Mouse (Mus musculus) forebrain, embryonic 12.5 days (tissue): ENCODE measurements at regions not wholly inside any gene's neighbourhood (a gene's known extent, or its start where the extent isn't known, plus 50 kb on each side); places are given as distances from the start of the nearest gene placed in this dataset.

Experiments used
- ATAC-seq: fragments of 200-750 bp; cut with Nextera tagmentation; 2 replicates; pipeline ENCODE4 v1.8.0; 2017; ENCODE audit warnings: moderate TSS enrichment; ENCODE audit not compliant: low FRiP score
- H3K27ac ChIP-seq: fragments of 300-500 bp; sonication (generic); 2 replicates; pipeline ENCODE4 v1.5.1; 2016; ENCODE audit warnings: mild to moderate bottlenecking
- H3K27me3 ChIP-seq: fragments of 300-500 bp; sonication (generic); 2 replicates; pipeline ENCODE4 v1.6.1; 2016; ENCODE audit warnings: mild to moderate bottlenecking
- H3K36me3 ChIP-seq: fragments of 300-500 bp; sonication (generic); replicated peaks from 2 replicates; pipeline ENCODE4 v1.6.1; 2016; ENCODE audit warnings: mild to moderate bottlenecking
- H3K4me1 ChIP-seq: fragments of 300-500 bp; sonication (generic); 2 replicates; pipeline ENCODE4 v1.6.1; 2016
- H3K4me2 ChIP-seq: fragments of 300-500 bp; sonication (generic); 2 replicates; pipeline ENCODE4 v1.6.1; 2016; ENCODE audit warnings: mild to moderate bottlenecking, moderate library complexity
- H3K4me3 ChIP-seq: fragments of 300-500 bp; sonication (generic); replicated peaks from 2 replicates; pipeline ENCODE4 v1.5.1; 2016; ENCODE audit warnings: mild to moderate bottlenecking
- H3K9ac ChIP-seq: fragments of 300-500 bp; sonication (generic); 2 replicates; pipeline ENCODE4 v1.6.1; 2016; ENCODE audit warnings: mild to moderate bottlenecking
- H3K9me3 ChIP-seq: fragments of 300-500 bp; sonication (generic); 2 replicates; pipeline ENCODE4 v1.6.1; 2016
- WGBS: fragments of 180-500 bp; shearing (Covaris S2); methylation state at CpG from one replicate; pipeline ENCODE4 v1.1.7; 2016; 5-methylcytosine and 5-hydroxymethylcytosine counted together

GRCm38 (mm10) chr4:27981309-27981708 lies 831.6 kb upstream of the Epha7 start:
- 56% methylated on average over 3 of the region's 3 CpGs for WGBS
- Histone ChIP-seq H3K27me3 (peaks cover 5% of the 10 kb centered on the region; the same call in 1 of the 2 replicates), H3K4me3 (no peak overlapping the region), H3K4me1 (no peaks in the 10 kb centered on the region; the same call in 1 of the 2 replicates), H3K27ac (no peak overlapping the region), H3K9me3 (no peaks in the 10 kb centered on the region), H3K4me2 (no peak overlapping the region), H3K9ac (no peak overlapping the region), H3K36me3 (no peaks in the 10 kb centered on the region)
- ATAC-seq, result no peak

DNA sequence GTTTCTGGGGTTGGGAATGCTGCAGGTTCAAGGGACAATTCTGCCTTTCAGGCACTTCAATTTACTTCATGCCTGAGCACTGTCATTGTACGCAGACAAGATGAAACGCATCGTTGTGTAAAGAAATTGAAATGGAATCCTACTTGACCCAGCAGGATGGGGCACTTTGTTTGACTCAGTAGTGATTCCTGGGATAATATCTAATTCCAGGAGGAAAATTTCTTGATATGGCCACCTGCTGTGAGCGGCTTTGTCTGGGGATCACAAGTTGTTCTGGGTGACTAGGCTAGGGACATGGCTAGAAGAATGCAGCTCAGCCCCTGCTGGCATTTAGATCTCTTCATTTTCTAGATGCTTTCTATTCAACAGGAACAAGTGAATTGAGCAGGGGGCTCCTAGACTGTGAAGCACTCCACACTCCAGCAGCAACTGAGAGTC lies 824.9 kb upstream of the Epha7 start:
- ATAC-seq, result peak; percentile 87
- Histone ChIP-seq H3K36me3 (no peaks in the 10 kb centered on the region), H3K4me2 (peak overlapping the region; percentile 32), H3K9ac (no peak overlapping the region), H3K27me3 (peaks cover 5% of the 10 kb centered on the region; the same call in 1 of the 2 replicates), H3K4me1 (peaks cover 9% of the 10 kb centered on the region), H3K9me3 (no peaks in the 10 kb centered on the region), H3K27ac (0 out of 2 replicates have a peak overlapping the region, but pooled peaks have one; percentile 14), H3K4me3 (no peak overlapping the region)
- 4% methylated on average over 4 of the region's 4 CpGs for WGBS

GRCm38 (mm10) chr4:27994411-27994810 lies 818.5 kb upstream of the Epha7 start:
- H3K4me2 ChIP-seq, result no peak overlapping the region
- H3K36me3 ChIP-seq, result no peaks in the 10 kb centered on the region
- no peak overlapping the region for H3K9ac ChIP-seq
- no peaks in the 10 kb centered on the region for H3K27me3 ChIP-seq
- H3K4me3 ChIP-seq, result no peak overlapping the region
- no peak for ATAC-seq
- H3K4me1 ChIP-seq, result no peaks in the 10 kb centered on the region
- WGBS, result 90% methylated on average over 2 of the region's 2 CpGs
- no peaks in the 10 kb centered on the region for H3K9me3 ChIP-seq
- H3K27ac ChIP-seq, result no peak overlapping the region

GRCm38 (mm10) chr4:28001818-28002476 lies 811.0 kb upstream of the Epha7 start:
- no peak for ATAC-seq
- Histone ChIP-seq H3K9me3 (no peaks in the 10 kb centered on the region), H3K4me2 (no peak overlapping the region), H3K27me3 (no peaks in the 10 kb centered on the region), H3K9ac (no peak overlapping the region), H3K36me3 (no peaks in the 10 kb centered on the region), H3K4me1 (no peaks in the 10 kb centered on the region), H3K27ac (no peak overlapping the region), H3K4me3 (no peak overlapping the region)
- WGBS, result 46% methylated on average over 4 of the region's 4 CpGs
